Mouse (Mus musculus) forebrain, embryonic 11.5 days (tissue): ENCODE measurements around the gene Ddx31. TPM values are rescaled to one million over a fixed set of nuclear protein-coding genes. Genes with fewer than 3 reads are reported as not detected.

ENCODE experiments used
- ATAC-seq: fragments of 200-750 bp; cut with Nextera tagmentation; replicated peaks from 2 replicates; pipeline ENCODE4 v1.8.0; 2017; ENCODE audit warnings: moderate TSS enrichment; ENCODE audit not compliant: low FRiP score
- DNase-seq: peaks from one replicate; pipeline ENCODE4 v3.0.0-alpha.2; 2017; ENCODE audit warnings: low spot score
- H3K27ac ChIP-seq: fragments of 300-500 bp; sonication (generic); 2 replicates; pipeline ENCODE4 v1.5.1; 2014; ENCODE audit warnings: low read depth, low read length
- H3K27me3 ChIP-seq: fragments of 300-500 bp; sonication (generic); 2 replicates; pipeline ENCODE4 v1.6.1; 2014; ENCODE audit warnings: mild to moderate bottlenecking, low read length, mixed read lengths; ENCODE audit not compliant: control insufficient read depth, insufficient read depth
- H3K36me3 ChIP-seq: fragments of 300-500 bp; sonication (generic); 2 replicates; pipeline ENCODE4 v1.6.1; 2014; ENCODE audit warnings: mild to moderate bottlenecking, low read length, moderate library complexity, mixed read lengths; ENCODE audit not compliant: control insufficient read depth, insufficient read depth
- H3K4me1 ChIP-seq: fragments of 300-500 bp; sonication (generic); replicated peaks from 2 replicates; pipeline ENCODE4 v1.6.1; 2014; ENCODE audit warnings: low read length, mixed read lengths; ENCODE audit not compliant: control insufficient read depth, insufficient read depth
- H3K4me2 ChIP-seq: fragments of 300-500 bp; sonication (generic); 2 replicates; pipeline ENCODE4 v1.6.1; 2014; ENCODE audit warnings: low read depth, mild to moderate bottlenecking, low read length, moderate library complexity, mixed read lengths; ENCODE audit not compliant: severe bottlenecking
- H3K4me3 ChIP-seq: fragments of 300-500 bp; sonication (generic); 2 replicates; pipeline ENCODE4 v1.5.1; 2014; ENCODE audit warnings: low read depth, low read length
- H3K9ac ChIP-seq: fragments of 300-500 bp; sonication (generic); 2 replicates; pipeline ENCODE4 v1.6.1; 2014; ENCODE audit warnings: low read length
- H3K9me3 ChIP-seq: fragments of 300-500 bp; sonication (generic); 2 replicates; pipeline ENCODE4 v1.6.1; 2016; ENCODE audit warnings: low read length, mixed read lengths; ENCODE audit not compliant: control insufficient read depth
- WGBS: fragments of 180-500 bp; shearing (Covaris S2); extraction: QIAGEN DNeasy Blood & Tissue Kit; methylation state at CpG from one replicate; pipeline ENCODE4 v1.1.7; 2014; 5-methylcytosine and 5-hydroxymethylcytosine counted together
- polyA plus RNA-seq: library from polyadenylated mRNA; unstranded; fragments of >200 nt; fragmentation: Nextera tagmentation; extraction: Ambion mirVana; gene quantifications from 2 replicates; pipeline ENCODE4 v1.2.1, GENCODE M21; 2014

Ddx31 gene
- polyA plus RNA-seq, 1 experiment from 2014 or later = 21.6 TPM

DNA sequence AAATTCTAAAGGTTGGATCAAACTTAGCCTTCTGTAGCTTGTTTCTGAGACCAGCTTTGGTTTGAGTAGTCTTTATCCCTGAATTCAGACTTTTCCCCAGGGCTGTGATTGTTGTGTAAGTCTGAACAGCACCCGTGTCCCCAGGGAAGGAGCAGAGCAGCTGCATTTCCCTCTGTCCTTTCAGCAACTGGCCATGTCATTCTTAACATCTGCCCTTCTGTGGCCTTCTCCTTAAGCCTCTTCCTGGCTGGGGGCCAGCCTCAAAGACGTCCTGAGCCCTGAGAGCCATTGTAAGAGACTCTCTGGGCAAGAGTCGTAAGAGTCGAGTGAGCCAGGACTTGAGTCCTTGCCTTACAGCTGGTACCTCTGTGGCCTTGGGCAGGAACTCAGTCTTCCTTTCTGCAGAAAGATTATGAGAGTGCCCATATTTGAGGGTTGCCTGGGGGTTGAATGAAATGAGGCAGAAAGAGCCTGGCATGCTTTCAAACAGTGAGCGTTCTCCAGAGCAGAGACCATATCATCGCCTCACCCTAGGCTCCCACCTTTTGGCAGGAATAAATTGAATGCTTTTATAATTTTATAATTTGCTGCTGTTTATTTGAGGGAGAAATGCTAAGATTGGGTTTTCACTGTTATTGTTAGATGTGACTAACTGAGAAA lies 42.8 kb downstream of the Ddx31 start:
- ATAC-seq (no peak), DNase-seq (no peak)
- Histone ChIP-seq H3K4me3 (no peak overlapping the region), H3K27me3 (no peaks in the 10 kb centered on the region), H3K9me3 (no peaks in the 10 kb centered on the region), H3K36me3 (no peaks in the 10 kb centered on the region), H3K27ac (no peak overlapping the region), H3K9ac (no peak overlapping the region), H3K4me2 (no peak overlapping the region), H3K4me1 (no peaks in the 10 kb centered on the region)
- 68% methylated on average over 6 of the region's 6 CpGs for WGBS

DNA sequence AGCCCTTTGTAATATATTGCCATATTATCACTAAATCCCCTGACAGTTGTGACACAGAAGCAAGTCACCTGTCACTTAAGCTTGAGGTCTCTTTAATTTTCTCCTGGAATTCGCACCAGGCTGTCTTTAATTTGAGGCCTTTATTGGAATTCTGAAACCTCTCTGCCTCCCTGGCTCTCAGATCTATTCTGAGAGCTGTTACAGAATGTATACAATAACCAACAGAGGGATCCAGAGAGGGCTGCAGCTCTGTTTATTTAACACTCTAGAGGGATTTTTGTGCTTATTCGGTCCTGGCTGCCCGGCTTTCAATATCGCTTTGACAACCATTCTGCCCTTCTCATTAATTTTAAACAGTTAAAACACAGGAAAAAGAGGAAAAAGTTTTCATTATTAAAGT lies 44.7 kb downstream of the Ddx31 start:
- H3K4me3 ChIP-seq = no peak overlapping the region
- ATAC-seq (no peak), DNase-seq (no peak)
- H3K9ac ChIP-seq = no peak overlapping the region
- H3K4me2 ChIP-seq = no peak overlapping the region
- 63% methylated on average over 4 of the region's 4 CpGs for WGBS
- no peaks in the 10 kb centered on the region; the same call in 1 of the 2 replicates for H3K36me3 ChIP-seq
- no peaks in the 10 kb centered on the region for H3K27me3 ChIP-seq
- no peaks in the 10 kb centered on the region for H3K4me1 ChIP-seq
- H3K27ac ChIP-seq = no peak overlapping the region
- no peaks in the 10 kb centered on the region for H3K9me3 ChIP-seq

DNA sequence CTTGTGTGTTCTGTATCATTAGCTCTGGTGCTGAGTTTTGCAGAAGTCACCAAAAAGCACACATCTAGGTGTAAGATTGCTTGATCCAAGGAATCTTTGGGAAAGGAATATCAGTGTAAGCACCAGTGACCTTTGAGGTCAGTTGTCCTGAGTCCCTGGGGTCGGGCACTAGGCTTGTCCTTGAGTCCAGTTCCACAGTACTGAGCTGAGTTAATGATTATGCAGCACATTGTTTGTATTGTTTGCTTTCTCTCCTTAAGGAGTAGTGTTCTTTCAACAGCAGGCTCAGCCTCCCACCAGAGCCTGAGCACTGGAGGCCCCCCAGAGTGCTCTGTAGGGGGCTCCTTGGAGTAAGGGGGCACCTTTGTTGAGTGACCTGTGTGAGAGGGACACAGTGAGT lies 52.6 kb downstream of the Ddx31 start:
- ATAC-seq = no peak
- no peak for DNase-seq
- Histone ChIP-seq H3K9me3 (no peaks in the 10 kb centered on the region), H3K4me2 (no peak overlapping the region), H3K27me3 (no peaks in the 10 kb centered on the region), H3K36me3 (no peaks in the 10 kb centered on the region; the same call in 1 of the 2 replicates), H3K4me1 (0 out of 2 replicates have a peak, but pooled peaks cover 3% of the 10 kb centered on the region), H3K27ac (no peak overlapping the region), H3K9ac (no peak overlapping the region), H3K4me3 (no peak overlapping the region)
- 30% methylated on average over 1 of the region's 1 CpGs for WGBS

DNA sequence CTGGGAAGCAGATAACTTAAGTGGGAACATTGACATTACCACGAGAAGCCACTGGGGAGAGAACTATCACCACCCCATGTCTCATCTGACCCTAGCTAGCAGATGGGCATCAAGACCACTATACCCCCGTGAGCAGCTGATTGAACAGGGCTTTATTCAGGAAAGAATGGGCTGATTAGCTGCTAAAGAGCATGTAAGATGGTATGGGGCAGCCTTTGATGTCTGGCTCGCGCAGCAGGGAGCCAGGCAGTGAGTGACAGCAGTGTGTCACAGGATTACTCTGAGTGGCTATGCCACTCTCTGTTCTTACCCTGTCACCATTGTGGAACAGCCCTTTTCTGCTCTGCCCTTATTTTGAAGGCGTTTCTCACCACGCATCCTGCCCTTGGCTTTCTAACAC lies 53.3 kb downstream of the Ddx31 start:
- ATAC-seq (no peak), DNase-seq (no peak)
- Histone ChIP-seq H3K27me3 (no peaks in the 10 kb centered on the region), H3K36me3 (no peaks in the 10 kb centered on the region), H3K9ac (no peak overlapping the region), H3K4me1 (0 out of 2 replicates have a peak, but pooled peaks cover 3% of the 10 kb centered on the region), H3K4me2 (no peak overlapping the region), H3K27ac (no peak overlapping the region), H3K4me3 (no peak overlapping the region), H3K9me3 (no peaks in the 10 kb centered on the region)
- WGBS = 43% methylated on average over 6 of the region's 6 CpGs

DNA sequence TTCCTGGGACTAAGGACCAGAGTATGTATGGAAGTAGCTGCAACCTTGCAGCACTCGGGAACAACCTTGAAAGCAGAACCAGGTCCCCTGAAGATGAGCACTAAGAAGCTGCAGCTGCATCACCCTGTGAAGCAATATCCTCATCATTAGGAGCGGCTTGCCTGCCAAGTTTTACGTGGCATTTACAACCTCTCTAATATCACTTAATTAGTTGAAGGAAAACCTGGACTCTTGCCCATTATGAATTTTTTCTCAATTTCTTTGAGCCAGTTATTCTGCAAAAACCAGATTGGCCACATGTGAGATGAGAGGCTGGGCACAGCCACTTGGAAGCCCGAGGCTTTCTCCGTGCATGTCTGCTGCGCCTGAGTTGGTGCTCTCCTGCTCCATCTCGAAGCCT lies 55.7 kb downstream of the Ddx31 start:
- Histone ChIP-seq H3K9me3 (no peaks in the 10 kb centered on the region), H3K4me2 (no peak overlapping the region), H3K4me1 (0 out of 2 replicates have a peak, but pooled peaks cover 3% of the 10 kb centered on the region), H3K4me3 (no peak overlapping the region), H3K27me3 (peaks cover 5% of the 10 kb centered on the region), H3K27ac (no peak overlapping the region), H3K9ac (no peak overlapping the region), H3K36me3 (no peaks in the 10 kb centered on the region)
- DNase-seq = no peak
- ATAC-seq = no peak
- 95% methylated on average over 7 of the region's 7 CpGs for WGBS

DNA sequence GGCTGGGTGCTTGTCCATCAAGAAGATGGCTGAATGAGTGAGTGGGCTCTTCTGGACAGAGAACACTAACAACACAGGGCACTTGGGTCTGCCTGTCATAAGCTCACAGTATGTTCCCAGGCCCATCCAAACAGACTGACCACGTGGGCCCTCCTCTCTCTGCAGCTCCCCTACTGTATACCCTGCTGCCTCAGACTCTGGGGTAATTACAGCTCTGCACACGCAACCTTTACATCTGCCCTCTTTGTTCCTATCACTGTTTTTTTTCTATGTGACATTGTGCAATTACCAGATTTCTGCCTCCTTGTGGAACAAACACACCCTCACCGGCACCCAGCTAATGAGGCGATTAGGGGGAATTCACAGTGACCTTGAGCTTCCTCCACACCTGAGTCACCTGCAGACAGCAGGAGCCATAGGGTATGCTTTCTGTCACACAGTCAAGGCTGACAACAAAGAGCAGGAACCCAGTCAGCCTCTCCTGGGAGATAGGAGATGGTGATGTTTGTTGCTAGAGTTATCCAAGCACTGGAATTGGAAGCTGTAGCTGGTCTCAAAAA lies 57.2 kb downstream of the Ddx31 start:
- no peak overlapping the region for H3K4me3 ChIP-seq
- 0 out of 2 replicates have a peak, but pooled peaks cover 3% of the 10 kb centered on the region for H3K4me1 ChIP-seq
- no peak overlapping the region for H3K9ac ChIP-seq
- no peaks in the 10 kb centered on the region for H3K9me3 ChIP-seq
- no peak for DNase-seq
- no peak for ATAC-seq
- WGBS = 83% methylated on average over 4 of the region's 4 CpGs
- H3K36me3 ChIP-seq = no peaks in the 10 kb centered on the region
- no peak overlapping the region for H3K4me2 ChIP-seq
- no peak overlapping the region for H3K27ac ChIP-seq
- peaks cover 8% of the 10 kb centered on the region for H3K27me3 ChIP-seq

DNA sequence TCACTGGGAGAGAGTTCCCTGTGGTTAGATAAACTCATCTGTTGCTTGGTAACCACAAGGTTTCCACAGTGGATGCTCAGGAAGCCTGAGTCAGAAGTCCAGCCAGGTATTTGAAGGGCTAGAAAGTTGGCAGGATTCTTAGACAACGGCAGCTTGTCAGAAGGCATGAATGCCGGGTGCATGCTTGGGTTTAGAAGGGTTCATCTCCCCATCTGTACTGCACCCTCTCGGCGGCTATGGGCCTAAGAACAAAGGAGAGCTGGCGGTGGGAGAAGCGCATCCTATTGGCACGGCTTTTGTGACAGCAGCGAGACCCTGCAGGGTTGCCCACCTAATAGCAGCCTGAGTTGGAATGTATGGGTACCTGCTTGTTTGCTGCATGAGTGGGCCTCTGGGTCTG lies 62.1 kb downstream of the Ddx31 start:
- Histone ChIP-seq H3K36me3 (no peaks in the 10 kb centered on the region; the same call in 1 of the 2 replicates), H3K4me1 (peaks cover 5% of the 10 kb centered on the region; the same call in 1 of the 2 replicates)
- DNase-seq = no peak

DNA sequence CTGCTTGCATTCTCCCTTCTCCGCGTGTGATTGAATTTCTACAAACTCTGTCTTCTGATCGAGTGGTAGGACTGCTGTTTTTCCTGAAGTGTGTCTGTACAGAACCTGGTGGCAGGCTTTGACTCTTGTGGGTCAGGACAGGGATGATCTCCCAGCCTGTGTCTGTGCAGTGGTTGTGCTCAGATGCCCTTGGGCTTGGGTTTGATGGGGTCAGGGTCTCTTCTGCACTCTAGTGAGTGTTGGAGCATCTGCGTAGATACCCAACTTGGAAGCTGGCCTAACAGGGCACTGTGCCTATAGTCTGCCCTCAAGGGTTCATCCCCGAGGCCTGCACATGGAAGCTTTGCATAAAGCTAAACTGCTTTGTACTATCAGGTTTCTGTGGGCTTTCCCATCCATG lies 63.7 kb downstream of the Ddx31 start:
- Histone ChIP-seq H3K27me3 (peaks cover 64% of the 10 kb centered on the region), H3K9ac (no peak overlapping the region), H3K27ac (no peak overlapping the region), H3K9me3 (no peaks in the 10 kb centered on the region), H3K4me2 (no peak overlapping the region), H3K36me3 (no peaks in the 10 kb centered on the region; the same call in 1 of the 2 replicates), H3K4me3 (no peak overlapping the region), H3K4me1 (peaks cover 16% of the 10 kb centered on the region)
- 86% methylated on average over 5 of the region's 5 CpGs for WGBS
- DNase-seq (no peak), ATAC-seq (no peak)

More for the DNA sequence above, 62.1 kb downstream of the Ddx31 start:
- H3K9me3 ChIP-seq = no peaks in the 10 kb centered on the region
- WGBS = 91% methylated on average over 8 of the region's 8 CpGs
- no peak for ATAC-seq
- peaks cover 54% of the 10 kb centered on the region for H3K27me3 ChIP-seq
- no peak overlapping the region for H3K4me2 ChIP-seq
- no peak overlapping the region for H3K4me3 ChIP-seq
- no peak overlapping the region for H3K27ac ChIP-seq
- no peak overlapping the region for H3K9ac ChIP-seq

DNA sequence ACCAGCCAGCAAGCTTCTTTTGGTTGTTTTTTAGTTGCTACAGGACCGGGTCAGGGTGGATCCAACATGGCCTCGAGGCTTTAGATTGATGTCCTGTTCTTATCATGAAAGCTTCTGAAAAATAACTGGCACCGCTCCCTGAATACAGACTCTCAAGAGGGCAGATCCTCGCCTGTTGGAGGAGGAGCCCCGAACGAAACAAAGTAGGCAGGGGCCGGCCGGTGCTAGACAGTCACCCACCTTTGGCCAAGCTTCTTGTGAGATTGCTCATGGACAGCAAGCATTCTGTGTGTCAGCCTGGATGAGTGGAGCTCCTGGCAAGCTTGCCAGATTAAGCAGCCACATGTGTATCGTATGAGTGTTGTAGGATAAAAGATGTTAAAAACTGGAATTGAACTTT lies 64.6 kb downstream of the Ddx31 start:
- H3K27me3 ChIP-seq = peaks cover 73% of the 10 kb centered on the region
- WGBS = 83% methylated on average over 9 of the region's 9 CpGs
- no peak overlapping the region for H3K4me3 ChIP-seq
- H3K9ac ChIP-seq = no peak overlapping the region
- DNase-seq (no peak), ATAC-seq (no peak)
- peaks cover 23% of the 10 kb centered on the region for H3K4me1 ChIP-seq
- no peaks in the 10 kb centered on the region for H3K9me3 ChIP-seq
- no peak overlapping the region for H3K4me2 ChIP-seq
- no peak overlapping the region for H3K27ac ChIP-seq
- H3K36me3 ChIP-seq = no peaks in the 10 kb centered on the region; the same call in 1 of the 2 replicates
